Mouse (Mus musculus): Measurements from ENCODE around the gene Tpd52l2. TPM values are rescaled to one million over a fixed set of nuclear protein-coding genes. Genes with fewer than 3 reads are reported as not detected.

The Tpd52l2 gene
- polyA plus RNA-seq, 2 experiments, result 123 to 172 TPM

DNA sequence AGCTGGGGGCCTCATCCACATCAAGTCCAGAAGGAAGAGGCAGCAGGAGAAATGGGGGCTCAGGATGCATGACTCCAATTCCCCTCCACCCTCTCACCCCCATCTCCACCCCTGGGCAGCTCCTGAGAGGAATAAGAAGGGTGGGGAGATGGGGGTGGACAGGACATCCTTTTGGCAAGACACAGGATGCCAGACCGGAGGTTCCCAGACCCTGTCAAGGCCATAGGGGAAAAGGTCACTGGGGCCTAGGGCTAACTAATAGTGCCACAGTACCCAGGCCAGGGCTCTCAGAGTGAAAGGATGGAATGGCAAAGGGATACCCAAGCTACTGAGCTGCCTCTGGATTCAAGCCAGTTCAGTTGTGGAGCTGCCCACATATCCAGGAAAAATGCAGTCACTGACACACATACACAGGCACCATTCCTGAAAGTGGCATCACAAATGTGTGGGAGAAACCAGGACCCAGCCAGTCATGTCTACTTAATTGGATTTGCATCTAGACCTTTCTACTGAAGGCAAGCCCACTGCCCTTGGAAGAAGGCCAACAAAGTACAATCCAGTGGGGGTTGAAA is 24.6 kb upstream of the Tpd52l2 start:
- Histone ChIP-seq H3K9ac (ENCODE audit: low read depth, low read length, severe bottlenecking) (no peak overlapping the region), H3K27ac (replicated peaks; ENCODE audit: low read depth, low read length) (no peak overlapping the region), H3K27me3 (ENCODE audit: control insufficient read depth, insufficient read depth, low read length) (no peaks in the 10 kb centered on the region), H3K4me3 (replicated peaks; ENCODE audit: low read length) (no peak overlapping the region), H3K36me3 (ENCODE audit: control insufficient read depth, insufficient read depth, low read length) (no peaks in the 10 kb centered on the region), H3K9me3 (ENCODE audit: control insufficient read depth, low read length) (no peaks in the 10 kb centered on the region), H3K4me2 (replicated peaks; ENCODE audit: low read depth, low read length, severe bottlenecking) (no peak overlapping the region), H3K4me1 (ENCODE audit: control insufficient read depth, insufficient read depth, low read length) (no peaks in the 10 kb centered on the region)
- DNase-seq (ENCODE audit: low spot score) (no peak), ATAC-seq (ENCODE audit: low FRiP score, low read depth) (no peak)
- TF ChIP-seq POLR2A (IDR thresholded peaks at IDR 0.05; ENCODE audit: borderline replicate concordance, extremely low read depth, insufficient read depth, insufficient read length), result no peak
- 71% methylated on average over 1 of the region's 1 CpGs for WGBS

DNA sequence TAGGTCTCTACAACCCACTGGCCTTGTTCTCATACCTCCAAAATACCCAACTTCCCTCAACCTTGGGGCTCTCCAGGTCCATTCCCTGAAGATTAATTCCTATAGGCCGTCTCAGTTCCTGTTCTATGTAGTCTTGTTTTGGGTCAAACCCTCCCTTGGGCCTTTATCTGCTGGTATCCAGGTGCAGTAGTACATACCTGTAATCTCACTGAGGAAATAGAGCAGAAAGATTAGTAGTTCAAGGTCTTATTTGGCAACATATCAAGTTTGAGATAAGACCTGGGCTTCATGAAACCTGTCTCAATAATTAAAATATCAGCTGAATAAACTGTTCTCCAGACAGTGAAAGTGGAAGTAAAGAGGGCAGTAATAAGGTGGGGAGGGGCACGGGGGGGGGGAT is 13.8 kb upstream of the Tpd52l2 start:
- H3K9ac ChIP-seq (ENCODE audit: low read depth, low read length, severe bottlenecking), result no peak overlapping the region
- H3K27me3 ChIP-seq (ENCODE audit: control insufficient read depth, insufficient read depth, low read length), result no peaks in the 10 kb centered on the region
- no peak overlapping the region for H3K4me3 ChIP-seq (replicated peaks; ENCODE audit: low read length)
- ATAC-seq (ENCODE audit: low FRiP score, low read depth), result no peak
- 49% methylated on average over 2 of the region's 2 CpGs for WGBS
- no peak for TF ChIP-seq POLR2A (IDR thresholded peaks at IDR 0.05; ENCODE audit: borderline replicate concordance, extremely low read depth, insufficient read depth, insufficient read length)
- no peaks in the 10 kb centered on the region for H3K9me3 ChIP-seq (ENCODE audit: control insufficient read depth, low read length)
- H3K4me2 ChIP-seq (replicated peaks; ENCODE audit: low read depth, low read length, severe bottlenecking), result no peak overlapping the region
- peaks cover 7% of the 10 kb centered on the region; the same call in 1 of the 2 replicates for H3K4me1 ChIP-seq (ENCODE audit: control insufficient read depth, insufficient read depth, low read length)
- no peak overlapping the region for H3K27ac ChIP-seq (replicated peaks; ENCODE audit: low read depth, low read length)
- H3K36me3 ChIP-seq (ENCODE audit: control insufficient read depth, insufficient read depth, low read length), result no peaks in the 10 kb centered on the region
- no peak for DNase-seq (ENCODE audit: low spot score)

DNA sequence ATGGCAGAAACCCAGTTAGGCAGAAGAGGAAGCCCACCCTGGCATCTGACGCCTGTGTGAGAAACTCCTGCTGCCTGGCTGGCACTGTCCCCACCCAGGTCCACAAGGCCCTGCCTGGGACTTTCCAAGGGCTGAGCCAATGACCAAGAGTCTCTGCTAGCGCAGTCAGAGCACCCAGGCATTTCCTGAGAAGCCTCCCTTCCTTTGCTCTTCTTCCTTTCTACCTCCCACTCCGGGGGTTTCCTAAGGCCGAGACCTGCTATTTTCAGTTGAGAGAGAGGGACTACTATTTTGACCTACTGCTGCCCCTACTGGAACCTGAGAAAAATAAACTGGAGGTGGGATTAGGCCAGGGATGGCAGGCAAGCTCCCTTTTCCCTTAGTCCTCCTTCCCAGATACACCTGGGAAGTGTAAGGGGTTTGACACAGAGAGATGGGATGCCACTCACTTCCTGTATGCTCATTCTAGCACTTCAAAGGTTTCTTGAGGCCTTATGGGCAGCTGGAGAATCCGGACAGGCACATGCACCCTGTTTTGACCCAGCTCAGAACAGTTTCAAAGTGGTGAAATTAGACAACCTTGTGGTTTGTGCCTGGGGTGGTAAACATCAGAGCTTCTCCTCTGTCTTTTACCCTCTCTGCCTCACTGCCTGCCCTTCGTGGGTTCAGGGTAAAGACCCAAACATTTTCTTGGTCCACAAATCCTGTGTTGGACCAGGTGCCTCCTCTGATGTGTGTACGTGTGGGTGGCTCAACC is 13.2 kb upstream of the Tpd52l2 start:
- H3K4me1 ChIP-seq (ENCODE audit: control insufficient read depth, insufficient read depth, low read length), result peaks cover 7% of the 10 kb centered on the region; the same call in 1 of the 2 replicates
- no peak for ATAC-seq (ENCODE audit: low FRiP score, low read depth)
- WGBS, result 24% methylated on average over 7 of the region's 7 CpGs
- no peak for DNase-seq (ENCODE audit: low spot score)
- no peak overlapping the region for H3K9ac ChIP-seq (ENCODE audit: low read depth, low read length, severe bottlenecking)
- no peaks in the 10 kb centered on the region for H3K36me3 ChIP-seq (ENCODE audit: control insufficient read depth, insufficient read depth, low read length)
- no peak for TF ChIP-seq POLR2A (IDR thresholded peaks at IDR 0.05; ENCODE audit: borderline replicate concordance, extremely low read depth, insufficient read depth, insufficient read length)
- no peak overlapping the region for H3K4me3 ChIP-seq (replicated peaks; ENCODE audit: low read length)
- no peak overlapping the region for H3K4me2 ChIP-seq (replicated peaks; ENCODE audit: low read depth, low read length, severe bottlenecking)
- no peaks in the 10 kb centered on the region for H3K27me3 ChIP-seq (ENCODE audit: control insufficient read depth, insufficient read depth, low read length)
- H3K9me3 ChIP-seq (ENCODE audit: control insufficient read depth, low read length), result no peaks in the 10 kb centered on the region
- H3K27ac ChIP-seq (replicated peaks; ENCODE audit: low read depth, low read length), result no peak overlapping the region

DNA sequence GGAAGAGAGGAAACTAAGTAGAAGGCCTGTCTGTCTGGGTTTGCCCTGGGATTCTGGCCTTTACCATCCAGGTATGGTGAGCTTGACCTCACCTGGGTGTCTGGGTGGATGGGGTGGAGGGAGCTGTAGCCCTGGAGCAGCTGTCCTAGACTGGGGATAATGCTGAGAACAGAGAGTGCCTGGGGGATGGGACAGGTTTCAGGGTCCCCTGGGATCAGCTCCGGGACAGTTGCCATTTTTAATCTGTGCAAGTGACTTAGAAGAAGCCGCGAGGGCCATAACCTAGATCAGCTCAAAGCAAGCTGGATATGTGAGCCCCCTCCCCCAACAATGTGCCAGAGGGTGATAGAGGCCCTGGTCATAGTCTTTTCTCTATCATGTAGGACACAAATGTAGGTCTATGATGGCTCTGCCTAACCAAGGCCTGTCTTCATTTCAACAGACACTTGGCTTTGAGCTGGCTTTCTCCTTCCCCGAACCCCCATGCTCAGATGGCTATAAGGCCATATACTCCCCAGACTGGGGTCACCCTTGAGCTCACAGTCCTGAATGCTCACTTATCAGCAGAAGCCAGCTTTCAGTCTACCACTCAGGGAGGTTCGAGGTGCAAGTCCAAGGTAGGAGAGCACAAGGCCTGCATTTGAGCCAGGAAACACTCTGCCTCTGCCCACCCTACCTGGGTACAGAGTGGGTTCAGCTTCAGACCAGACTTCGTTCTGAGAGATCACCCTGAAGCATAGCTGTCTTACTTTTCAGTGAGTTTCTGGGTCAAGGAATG is 12.3 kb upstream of the Tpd52l2 start:
- ATAC-seq (ENCODE audit: low FRiP score, low read depth) (no peak), DNase-seq (ENCODE audit: low spot score) (no peak)
- H3K9ac ChIP-seq (ENCODE audit: low read depth, low read length, severe bottlenecking), result no peak overlapping the region
- WGBS, result 83% methylated on average over 6 of the region's 6 CpGs
- H3K4me3 ChIP-seq (replicated peaks; ENCODE audit: low read length), result no peak overlapping the region
- no peaks in the 10 kb centered on the region for H3K9me3 ChIP-seq (ENCODE audit: control insufficient read depth, low read length)
- H3K36me3 ChIP-seq (ENCODE audit: control insufficient read depth, insufficient read depth, low read length), result no peaks in the 10 kb centered on the region
- TF ChIP-seq POLR2A (IDR thresholded peaks at IDR 0.05; ENCODE audit: borderline replicate concordance, extremely low read depth, insufficient read depth, insufficient read length), result no peak
- H3K27ac ChIP-seq (replicated peaks; ENCODE audit: low read depth, low read length), result no peak overlapping the region
- no peaks in the 10 kb centered on the region for H3K27me3 ChIP-seq (ENCODE audit: control insufficient read depth, insufficient read depth, low read length)
- no peak overlapping the region for H3K4me2 ChIP-seq (replicated peaks; ENCODE audit: low read depth, low read length, severe bottlenecking)
- peaks cover 7% of the 10 kb centered on the region; the same call in 1 of the 2 replicates for H3K4me1 ChIP-seq (ENCODE audit: control insufficient read depth, insufficient read depth, low read length)

GRCm38 (mm10) chr2:181485741-181486140 is 11.2 kb upstream of the Tpd52l2 start:
- peaks cover 7% of the 10 kb centered on the region; the same call in 1 of the 2 replicates for H3K4me1 ChIP-seq (ENCODE audit: control insufficient read depth, insufficient read depth, low read length)
- no peak overlapping the region for H3K27ac ChIP-seq (replicated peaks; ENCODE audit: low read depth, low read length)
- no peaks in the 10 kb centered on the region for H3K36me3 ChIP-seq (ENCODE audit: control insufficient read depth, insufficient read depth, low read length)
- no peak for TF ChIP-seq POLR2A (IDR thresholded peaks at IDR 0.05; ENCODE audit: borderline replicate concordance, extremely low read depth, insufficient read depth, insufficient read length)
- H3K9me3 ChIP-seq (ENCODE audit: control insufficient read depth, low read length), result no peaks in the 10 kb centered on the region
- no peak for ATAC-seq (ENCODE audit: low FRiP score, low read depth)
- no peak for DNase-seq (ENCODE audit: low spot score)
- no peaks in the 10 kb centered on the region for H3K27me3 ChIP-seq (ENCODE audit: control insufficient read depth, insufficient read depth, low read length)
- H3K4me3 ChIP-seq (replicated peaks; ENCODE audit: low read length), result no peak overlapping the region
- no peak overlapping the region for H3K9ac ChIP-seq (ENCODE audit: low read depth, low read length, severe bottlenecking)
- 4% methylated on average over 1 of the region's 1 CpGs for WGBS
- H3K4me2 ChIP-seq (replicated peaks; ENCODE audit: low read depth, low read length, severe bottlenecking), result no peak overlapping the region
